Mouse (Mus musculus) kidney, adult 8-10 months (tissue): ENCODE measurements around the gene Slc35g1.

ENCODE experiments used
- DNase-seq, 2 experiments: peaks; one replicate each; pipeline ENCODE4 v3.0.0; 2022

Gene Slc35g1

DNA sequence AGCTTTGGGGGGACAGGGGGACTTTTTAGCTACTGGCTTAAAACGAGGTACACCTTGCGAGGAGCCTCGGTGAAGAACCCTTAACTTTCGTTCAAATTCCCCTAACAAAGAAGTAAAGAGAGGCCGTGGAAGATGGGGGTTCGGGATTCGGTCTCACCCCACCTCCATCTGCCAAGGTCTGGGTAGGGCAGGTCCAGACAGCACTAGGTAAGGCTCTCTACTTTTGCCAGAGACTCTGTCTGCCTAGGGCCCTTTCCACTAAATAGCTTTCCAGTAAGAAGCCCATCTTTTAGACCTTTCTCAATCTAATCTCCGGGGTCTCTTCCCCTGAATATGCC lies 822 bp downstream of the Slc35g1 start:
- no peak for DNase-seq

DNA sequence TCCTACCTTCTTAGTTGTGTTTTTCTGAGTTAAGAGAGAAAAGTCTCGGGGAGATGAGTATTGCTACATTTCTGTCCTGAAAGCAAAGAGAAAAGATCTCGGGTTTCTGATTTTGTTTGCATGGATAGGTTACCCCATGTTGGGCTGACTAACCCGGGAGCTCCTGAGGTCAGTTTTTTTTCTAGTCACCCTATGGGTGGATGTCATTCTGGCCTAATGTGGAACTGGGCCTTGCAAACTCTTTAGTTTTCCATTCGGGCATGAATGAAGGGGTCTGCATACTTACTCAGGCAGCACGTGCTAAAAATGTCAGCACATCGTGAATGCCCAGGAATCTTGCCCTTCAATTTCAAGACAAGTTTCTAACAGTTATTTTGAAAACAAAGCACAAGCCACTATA lies 1.2 kb downstream of the Slc35g1 start:
- no peak for DNase-seq

DNA sequence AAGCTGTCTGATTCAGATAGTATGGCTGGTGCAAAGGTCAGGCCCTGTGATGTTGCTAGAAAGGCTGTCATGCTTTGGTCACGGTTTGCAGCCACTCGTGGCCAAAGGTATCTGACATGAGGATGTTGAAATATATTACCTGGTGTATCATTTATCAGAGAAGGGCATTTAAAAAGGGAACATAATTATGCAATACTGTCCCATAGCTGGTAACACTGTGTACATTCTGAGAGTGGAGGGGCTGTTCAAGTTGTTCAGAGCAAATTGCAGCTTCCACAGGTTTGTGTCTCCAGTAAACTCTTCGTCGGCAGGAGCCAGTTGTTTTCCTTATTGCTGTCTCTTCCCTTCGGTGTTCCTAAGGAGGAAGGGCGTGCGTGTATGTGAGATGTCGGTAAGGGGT lies 3.2 kb downstream of the Slc35g1 start:
- no peak for DNase-seq

DNA sequence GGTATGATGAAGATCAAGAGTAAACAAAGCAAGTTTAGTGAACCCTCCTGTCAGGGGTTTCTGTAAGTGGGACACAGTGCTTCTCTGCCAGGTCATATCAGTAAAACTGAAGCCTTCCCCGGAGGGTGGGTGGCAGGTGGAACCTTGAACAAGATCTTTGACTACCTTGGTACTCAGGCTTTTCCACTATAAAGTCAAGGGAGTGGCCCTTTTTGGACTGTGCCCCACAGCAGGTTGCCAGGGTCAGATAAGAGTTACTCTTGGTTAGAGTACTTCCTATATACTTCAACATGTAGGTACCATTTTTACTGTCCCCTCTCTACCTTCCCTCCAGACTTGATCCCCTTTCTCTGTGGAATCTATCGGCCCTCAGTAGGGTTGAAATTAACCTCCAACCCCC lies 5.1 kb downstream of the Slc35g1 start:
- no peak for DNase-seq

DNA sequence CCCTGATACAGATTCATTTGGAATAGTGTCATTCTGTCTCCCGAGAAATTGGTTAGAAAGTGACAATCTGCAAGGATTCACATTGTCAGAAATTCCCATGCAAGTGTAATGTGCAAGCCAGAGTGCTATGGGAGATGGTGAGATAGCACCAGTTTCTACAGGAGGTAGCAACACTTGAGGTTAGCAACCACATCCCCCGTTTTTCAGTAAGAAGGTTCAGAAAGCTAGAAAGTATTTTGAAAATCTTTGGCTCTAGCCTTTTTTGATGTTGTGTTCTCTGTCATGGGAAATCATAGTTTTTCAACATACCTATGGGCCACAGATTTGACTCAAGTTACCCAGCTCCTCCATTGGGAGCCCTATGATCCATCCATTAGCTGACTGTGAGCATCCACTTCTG lies 5.6 kb downstream of the Slc35g1 start:
- DNase-seq, result no peak

DNA sequence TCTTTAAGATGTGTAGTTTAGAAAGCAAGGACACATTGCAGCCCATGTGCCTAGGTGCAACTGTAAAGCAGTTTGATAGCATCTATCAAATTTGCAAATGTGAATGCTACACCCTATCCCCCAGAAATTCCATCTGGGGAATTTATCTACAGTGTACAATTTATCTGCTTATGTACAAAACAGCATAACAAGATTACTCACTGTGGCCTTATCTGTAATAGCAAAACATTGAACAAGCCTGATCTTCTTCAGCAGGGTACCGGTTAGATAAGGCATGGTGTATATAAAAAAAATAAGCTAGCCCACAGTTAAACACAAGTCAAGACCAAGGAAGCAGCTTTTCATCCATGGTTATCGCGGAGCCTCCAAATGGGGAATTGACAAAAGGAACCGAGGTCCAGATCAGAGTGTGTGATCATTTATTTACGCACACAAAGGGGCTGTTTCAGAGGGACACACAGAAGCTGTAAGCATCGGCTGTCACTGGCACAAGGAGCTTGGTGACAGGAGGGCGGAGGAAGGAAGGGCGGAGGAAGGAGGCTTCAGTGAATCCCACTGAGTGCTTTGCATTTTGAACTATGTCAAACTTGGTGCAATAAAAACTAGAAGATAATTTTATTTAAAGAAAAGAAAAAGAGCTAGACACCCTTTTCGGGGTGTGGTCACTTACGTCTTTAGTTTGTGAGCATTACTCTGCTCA lies 14.7 kb downstream of the Slc35g1 start:
- DNase-seq, result no peak

DNA sequence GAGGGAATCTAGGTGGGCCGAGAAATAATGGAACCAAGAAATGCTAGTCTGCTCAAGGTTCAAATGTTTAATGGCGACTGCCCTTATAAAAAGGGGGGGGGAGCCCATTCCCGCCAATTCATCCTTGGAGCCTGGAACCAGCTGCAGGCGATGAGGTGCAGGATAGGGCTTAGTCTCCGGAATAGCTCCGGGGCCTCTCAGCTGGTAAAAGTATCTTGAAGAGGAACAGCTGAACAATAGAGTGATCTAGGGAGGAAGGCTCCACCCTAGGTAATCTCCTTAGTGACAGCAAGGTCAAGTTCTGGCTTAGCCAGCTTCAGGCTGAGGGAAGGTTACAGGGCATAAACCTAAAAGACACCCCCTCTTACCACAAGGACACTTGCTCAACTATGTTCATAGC lies 18.1 kb downstream of the Slc35g1 start:
- DNase-seq, result no peak

DNA sequence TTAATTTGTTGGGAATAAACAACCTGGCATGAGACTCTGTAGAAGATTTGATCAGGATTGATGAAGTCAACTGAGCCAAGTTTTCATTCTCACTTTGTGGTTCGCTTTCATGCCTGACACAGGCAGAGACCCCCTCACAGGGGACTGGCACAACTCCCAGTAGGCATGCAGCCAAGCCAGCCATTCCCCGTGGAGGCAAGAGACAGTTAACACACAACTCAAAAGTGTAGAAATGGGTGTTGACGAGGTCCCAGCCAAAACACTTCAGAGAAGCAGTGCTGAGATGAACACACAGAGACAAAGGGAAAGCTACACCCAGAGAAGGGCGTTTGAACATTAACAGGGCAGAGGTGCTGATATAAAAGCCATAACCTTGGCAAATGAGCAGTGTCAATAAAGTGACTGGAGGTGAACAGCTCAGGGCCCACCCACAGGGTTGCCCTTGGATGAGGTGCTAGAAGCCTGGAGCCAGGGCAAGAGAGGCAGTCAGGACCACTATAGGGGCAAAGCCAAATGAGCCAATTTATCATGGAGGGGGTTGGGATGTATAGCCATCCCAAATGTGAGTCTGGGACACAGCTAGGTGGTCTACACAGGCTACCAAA lies 23.1 kb downstream of the Slc35g1 start:
- DNase-seq, result no peak

DNA sequence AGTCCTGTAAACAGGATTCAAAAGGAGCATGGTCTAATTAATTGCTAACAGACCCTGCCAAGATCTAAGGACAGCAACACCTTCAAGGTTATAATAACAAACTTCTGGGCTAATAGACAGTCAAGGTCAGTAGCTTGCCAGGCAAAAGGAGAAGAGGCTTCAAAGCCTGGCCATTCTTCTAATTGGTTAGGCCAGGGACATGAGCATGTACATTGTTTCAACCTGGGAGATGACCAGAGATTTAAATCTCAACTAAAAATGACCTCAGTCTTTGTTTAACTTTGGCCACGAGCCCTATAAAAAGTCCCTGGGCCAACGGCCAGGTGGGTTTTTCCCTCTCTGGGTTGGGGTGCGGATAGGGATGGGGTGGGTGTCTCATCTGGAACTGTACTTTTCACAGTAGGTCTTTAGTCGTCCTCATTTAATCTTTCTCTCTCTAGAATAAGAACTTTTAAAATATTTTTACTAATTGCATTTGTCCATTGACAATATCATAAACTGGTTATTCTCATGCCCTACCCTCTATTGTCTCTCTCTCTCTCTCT lies 25.0 kb downstream of the Slc35g1 start:
- DNase-seq, result no peak

DNA sequence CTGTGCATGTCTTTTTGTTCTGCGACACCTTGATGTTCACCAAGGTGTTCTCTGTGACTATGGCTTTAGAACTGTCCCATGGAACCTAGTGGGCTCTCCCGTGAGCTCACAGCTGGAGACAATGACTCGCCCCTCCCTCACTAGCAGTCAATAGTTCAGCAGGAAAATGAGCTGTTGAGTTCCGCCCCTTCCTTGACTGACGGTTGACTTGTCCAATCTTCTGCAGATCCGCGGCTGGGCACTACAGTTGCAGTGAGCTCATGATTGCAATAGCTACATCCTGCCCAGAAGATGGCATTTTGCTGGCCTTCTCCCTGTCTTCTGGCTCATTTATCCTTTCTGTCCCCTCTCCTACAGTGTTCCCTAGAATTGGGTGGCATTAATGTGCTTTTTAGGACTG lies 25.7 kb downstream of the Slc35g1 start:
- DNase-seq, result no peak

DNA sequence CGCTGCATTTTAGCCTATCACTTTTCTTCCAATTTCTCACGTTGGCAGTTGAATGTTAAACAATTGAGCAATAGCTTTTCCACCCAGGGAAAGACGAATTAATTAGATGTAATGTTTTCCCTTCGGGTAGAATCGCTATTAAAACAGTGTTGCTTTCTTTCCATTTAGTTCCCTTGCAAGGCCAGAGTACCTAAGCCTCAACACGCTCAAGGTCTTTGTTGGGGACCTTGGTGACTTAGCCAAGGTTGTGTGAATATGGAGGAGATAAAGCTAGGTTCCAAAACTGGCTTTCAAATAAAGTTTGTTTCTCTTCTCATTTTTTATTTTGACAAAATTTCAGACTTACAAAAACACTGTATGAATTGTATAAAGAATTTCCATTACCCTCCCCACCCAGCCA lies 27.1 kb downstream of the Slc35g1 start:
- peak in 1 of 2 experiments; percentile 57 for DNase-seq

DNA sequence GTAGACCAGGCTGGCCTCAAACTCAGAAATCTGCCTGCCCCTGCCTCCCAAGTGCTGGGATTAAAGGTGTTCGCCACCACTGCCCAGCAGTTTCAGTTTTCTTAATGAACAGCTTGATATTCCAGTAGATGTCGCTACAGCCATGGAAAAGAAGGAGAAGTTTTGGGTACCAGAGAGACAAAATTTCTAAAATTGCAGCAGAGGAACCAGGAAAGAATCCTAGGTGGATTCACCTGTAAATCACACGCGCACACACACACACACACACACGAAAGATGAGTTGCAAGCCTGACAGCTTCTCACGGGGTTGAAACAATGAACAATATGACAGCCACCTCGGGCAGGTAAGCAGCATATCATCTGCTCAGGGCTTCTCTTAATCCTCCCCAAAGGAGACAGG lies 28.1 kb downstream of the Slc35g1 start:
- no peak for DNase-seq

DNA sequence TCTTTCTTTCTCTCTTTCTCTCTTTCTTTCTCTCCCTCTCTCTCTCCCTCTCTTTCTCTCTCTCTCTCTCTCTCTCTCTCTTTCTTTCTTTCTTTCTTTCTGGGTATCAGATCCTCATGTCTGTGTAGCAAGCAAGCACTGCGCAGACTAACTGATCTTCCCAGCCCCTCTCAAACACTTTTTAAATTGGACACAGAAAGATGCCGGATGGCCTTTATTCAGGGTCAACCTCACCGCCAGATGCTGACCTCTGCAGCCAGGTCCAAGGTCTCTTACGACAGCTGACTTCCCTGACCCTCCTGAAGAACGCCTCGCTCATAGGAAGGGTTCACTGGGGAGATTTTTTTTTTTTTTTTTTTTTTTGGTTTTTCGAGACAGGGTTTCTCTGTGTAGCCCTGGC lies 28.8 kb downstream of the Slc35g1 start:
- no peak for DNase-seq

DNA sequence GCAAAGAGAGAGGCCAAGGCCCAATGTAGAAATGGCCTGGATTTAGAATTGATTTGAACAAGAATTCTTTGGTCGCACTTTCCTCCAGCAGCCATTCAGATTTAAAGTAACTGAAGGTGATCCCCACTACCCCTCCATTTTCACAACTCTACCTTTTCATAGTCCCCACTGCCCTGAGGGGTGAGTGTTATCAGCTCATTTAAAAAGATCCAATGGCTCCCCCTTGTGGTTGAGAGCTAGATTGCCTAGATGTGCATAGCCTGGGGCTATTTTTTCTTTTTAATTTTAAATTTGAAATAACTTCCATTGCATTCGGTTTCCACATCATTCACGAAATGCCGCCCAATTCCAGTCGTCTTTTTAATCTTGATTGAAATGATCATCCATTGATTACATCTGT lies 33.5 kb downstream of the Slc35g1 start:
- no peak for DNase-seq

DNA sequence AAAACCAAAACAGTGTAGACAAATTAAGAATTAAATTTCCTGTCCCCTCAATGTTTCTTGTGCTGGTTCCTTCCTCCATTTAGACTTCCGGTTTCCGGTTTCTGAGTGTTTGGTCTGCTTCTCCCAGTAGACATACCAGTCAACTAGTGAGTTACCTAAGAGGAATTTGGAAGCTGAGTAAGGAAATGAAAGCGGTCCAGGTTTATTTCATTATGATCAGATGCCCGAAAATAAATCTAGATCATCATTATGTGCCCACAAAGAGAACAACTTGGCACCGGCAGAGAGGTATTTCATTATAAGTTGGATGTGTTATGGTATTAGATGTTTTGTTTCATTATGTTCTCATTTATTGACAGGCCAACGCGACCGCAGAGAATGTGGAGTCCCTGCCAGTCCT lies 34.7 kb downstream of the Slc35g1 start:
- DNase-seq, result no peak

DNA sequence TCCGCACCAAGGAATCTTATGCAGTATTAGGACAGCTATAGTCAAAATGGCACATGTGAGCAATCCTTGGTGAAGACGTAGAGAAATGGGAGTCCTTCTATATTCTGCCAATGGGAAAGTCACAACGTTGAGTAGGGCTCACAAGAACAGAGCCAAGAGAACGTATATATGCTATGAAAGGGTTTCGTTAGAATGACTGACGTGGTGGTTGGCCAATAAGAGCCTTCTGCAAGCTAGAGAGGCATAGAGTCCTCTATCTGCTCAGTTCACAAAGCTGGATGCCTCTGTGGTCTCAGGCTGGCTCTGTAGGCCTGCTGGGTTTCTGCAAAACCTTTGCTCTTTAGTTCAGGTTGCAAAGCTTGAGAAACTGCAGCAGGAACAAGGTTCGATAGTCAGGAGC lies 35.5 kb downstream of the Slc35g1 start:
- DNase-seq, result no peak

DNA sequence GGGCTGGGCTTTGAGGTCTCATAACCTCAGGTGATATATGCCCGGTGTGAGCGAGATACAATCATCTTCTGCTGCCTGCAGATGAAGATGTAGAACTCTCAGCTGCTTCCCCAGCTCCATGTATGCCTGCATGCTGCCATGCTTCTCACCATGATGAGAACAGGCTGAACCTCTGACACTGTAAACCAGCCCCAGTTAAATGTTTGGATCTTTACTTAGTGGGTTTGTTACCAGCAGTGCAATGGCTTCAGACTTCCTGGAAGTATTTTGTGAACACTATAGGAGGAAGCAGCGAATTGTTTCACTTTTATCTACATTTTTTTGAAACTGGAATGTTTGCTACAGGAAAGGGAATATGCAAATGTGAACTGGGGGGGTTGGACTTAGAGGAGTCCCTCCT lies 36.2 kb downstream of the Slc35g1 start:
- no peak for DNase-seq

DNA sequence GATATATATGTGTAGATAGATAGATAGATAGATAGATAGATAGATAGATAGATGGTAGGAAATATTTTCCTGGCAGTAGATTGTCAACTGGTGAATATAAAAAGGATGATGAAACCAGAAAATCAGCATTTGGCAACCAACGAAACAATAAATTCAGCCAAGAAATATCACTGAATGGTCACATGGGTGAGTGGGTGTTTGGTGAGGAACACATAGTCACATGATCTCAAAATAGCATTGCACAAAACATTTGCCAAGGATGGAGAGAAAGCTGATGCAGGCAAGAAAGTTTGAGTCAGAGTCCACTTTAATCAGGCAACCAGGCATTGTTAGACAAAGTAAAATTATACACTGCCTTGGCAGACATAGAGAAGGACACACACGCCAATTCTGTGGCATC lies 37.6 kb downstream of the Slc35g1 start:
- no peak for DNase-seq

DNA sequence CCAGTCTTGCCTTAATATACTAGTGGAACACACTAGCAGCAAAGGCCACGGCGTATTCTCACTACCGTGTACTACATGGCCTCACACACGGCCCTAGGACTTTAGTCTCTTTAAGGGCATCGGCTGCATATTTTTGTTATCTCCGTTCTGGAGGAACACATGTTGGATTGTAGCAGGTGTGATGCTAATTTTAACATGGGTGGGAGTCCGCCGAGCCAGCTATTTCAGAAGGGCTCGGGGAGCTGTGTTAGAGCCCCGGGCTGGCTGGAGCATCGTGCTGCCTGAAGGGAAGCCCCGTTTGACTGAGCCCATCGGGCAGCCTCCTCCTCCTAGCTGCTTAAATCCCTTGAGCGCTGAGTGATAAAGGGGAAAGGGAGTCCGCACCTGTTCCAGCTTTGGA lies 39.4 kb downstream of the Slc35g1 start:
- DNase-seq, result no peak

DNA sequence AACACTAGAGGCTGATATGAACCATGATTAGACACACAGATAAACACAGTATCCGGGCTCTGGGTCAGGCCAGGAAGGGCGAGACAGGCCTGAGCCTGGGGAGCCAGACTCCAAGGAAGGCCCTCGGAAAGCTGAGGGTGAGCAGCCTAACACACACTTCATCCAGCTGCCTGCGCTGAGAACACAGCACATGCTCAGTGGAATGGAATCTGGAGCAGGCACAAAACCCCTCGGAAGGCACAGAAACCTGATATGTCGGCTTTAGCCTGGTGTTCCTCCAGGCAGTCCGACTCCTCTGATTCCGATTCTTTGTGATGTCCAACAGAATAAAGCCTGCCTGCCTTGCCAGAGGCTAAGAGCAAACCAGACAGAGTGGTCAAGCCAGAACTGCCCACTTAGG lies 46.1 kb downstream of the Slc35g1 start:
- no peak for DNase-seq

DNA sequence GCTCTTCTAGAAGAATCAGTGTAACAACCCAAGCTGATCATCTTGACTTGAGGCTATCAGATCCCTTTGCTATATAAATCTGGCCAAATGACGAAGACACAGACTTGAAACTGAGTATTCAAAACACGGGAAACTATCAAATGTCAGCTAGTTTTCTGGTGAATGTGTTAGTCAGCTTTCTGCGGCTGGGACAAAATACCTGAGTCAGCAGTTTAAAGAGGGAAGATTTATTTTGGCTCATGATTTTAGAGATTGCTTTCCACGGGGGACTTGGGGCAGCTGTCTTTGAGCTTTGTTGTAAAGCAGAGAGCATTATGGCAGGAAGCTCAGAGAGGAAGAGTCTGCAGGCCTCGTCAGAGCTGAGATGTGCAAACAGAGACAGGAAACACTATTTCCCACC lies 50.0 kb downstream of the Slc35g1 start:
- DNase-seq, result no peak
